In genomic region chr11:51638497-51638896, GRCm38 (mm10) we compare ENCODE assay signal across 10 mouse cellular contexts. TPM values are rescaled to one million over a fixed set of nuclear protein-coding genes. Genes with fewer than 3 reads are reported as not detected.
DNase-seq lines count a peak whose midpoint lies in the region; ATAC-seq and TF ChIP-seq lines count a peak whose summit lies in the region.
"Had no signal": no experiment of that assay in that cellular context is flagged by ENCODE, and none has a peak within 500 bp of the region (broad histone marks: within the 10 kb centered on the region; RNA-seq: fewer than 3 reads in every experiment).

No protein-coding gene starts in this region.

- no peak for TF ChIP-seq CTCF in gastrocnemius, adult 2 months (IDR thresholded peaks at IDR 0.05)
- TF ChIP-seq CTCF in lung, embryonic 14.5 days (IDR thresholded peaks at IDR 0.05; ENCODE audit: low read depth) = no peak

- H3K4me3 ChIP-seq in gastrocnemius, adult 2 months = peak overlapping the region; percentile 44
- no peak overlapping the region for H3K4me3 ChIP-seq in lung, embryonic 14.5 days (ENCODE audit: low read depth, low read length)
- H3K4me3 ChIP-seq in embryonic facial prominence, embryonic 12.5 days = no peak overlapping the region
- H3K4me3 ChIP-seq in liver, embryonic 16.5 days (ENCODE audit: low read depth, low read length) = no peak overlapping the region

- no peaks in the 10 kb centered on the region for H3K9me3 ChIP-seq in lung, embryonic 14.5 days (ENCODE audit: low read depth, low read length)
- no peaks in the 10 kb centered on the region for H3K9me3 ChIP-seq in embryonic facial prominence, embryonic 12.5 days
- no peaks in the 10 kb centered on the region for H3K9me3 ChIP-seq in liver, embryonic 16.5 days (replicated peaks; ENCODE audit: control insufficient read depth, low read length)

- intact Hi-C loops in gastrocnemius, adult 2 months (cut with DNase I) = loop anchor here (5.0 kb wide), 1 partner anchor 44 kb away; no protein-coding TSS in a partner anchor

- H3K4me2 ChIP-seq in lung, embryonic 14.5 days = no peak overlapping the region
- H3K4me2 ChIP-seq in embryonic facial prominence, embryonic 12.5 days (replicated peaks) = peak overlapping the region; percentile 45; the same call in 1 of the 2 replicates
- peak overlapping the region; percentile 47 for H3K4me2 ChIP-seq in liver, embryonic 16.5 days (ENCODE audit: low read depth, low read length)

- H3K4me1 ChIP-seq in lung, embryonic 14.5 days (ENCODE audit: insufficient read depth) = no peaks in the 10 kb centered on the region
- H3K4me1 ChIP-seq in embryonic facial prominence, embryonic 12.5 days = peaks cover 19% of the 10 kb centered on the region
- H3K4me1 ChIP-seq in liver, embryonic 16.5 days (ENCODE audit: control insufficient read depth, low read depth, low read length) = peaks cover 25% of the 10 kb centered on the region

- no peak for ATAC-seq in lung, embryonic 14.5 days (ENCODE audit: insufficient read depth)
- no peak for ATAC-seq in embryonic facial prominence, embryonic 12.5 days (ENCODE audit: insufficient number of reproducible peaks, insufficient read depth, low FRiP score, low TSS enrichment)
- ATAC-seq in liver, embryonic 16.5 days (ENCODE audit: low read depth) = no peak
- ATAC-seq: activated CD4-positive, CD25-positive, alpha-beta regulatory T cell, adult 4 months; forebrain, postnatal 0 days had no signal

- peak overlapping the region; percentile 74 for H3K27ac ChIP-seq in gastrocnemius, adult 2 months
- H3K27ac ChIP-seq in lung, embryonic 14.5 days (ENCODE audit: low read depth) = peak overlapping the region; percentile 13; the same call in 1 of the 2 replicates
- 0 out of 2 replicates have a peak overlapping the region, but pooled peaks have one; percentile 61 for H3K27ac ChIP-seq in embryonic facial prominence, embryonic 12.5 days
- peak overlapping the region; percentile 16; the same call in 1 of the 2 replicates for H3K27ac ChIP-seq in liver, embryonic 16.5 days (ENCODE audit: low read length)

- H3K9ac ChIP-seq in lung, embryonic 14.5 days = no peak overlapping the region
- H3K9ac ChIP-seq in embryonic facial prominence, embryonic 12.5 days = no peak overlapping the region
- H3K9ac ChIP-seq in liver, embryonic 16.5 days (ENCODE audit: low read depth, low read length) = no peak overlapping the region
- H3K9ac ChIP-seq: forebrain, postnatal 0 days had no signal

- H3K36me3 ChIP-seq in lung, embryonic 14.5 days (ENCODE audit: insufficient read depth) = peaks cover 11% of the 10 kb centered on the region; the same call in 1 of the 2 replicates
- peaks cover 11% of the 10 kb centered on the region; the same call in 1 of the 2 replicates for H3K36me3 ChIP-seq in embryonic facial prominence, embryonic 12.5 days
- H3K36me3 ChIP-seq in liver, embryonic 16.5 days (ENCODE audit: control insufficient read depth, insufficient read depth) = no peaks in the 10 kb centered on the region

- DNase-seq in gastrocnemius, adult 2 months = no peak
- DNase-seq in gastrocnemius, postnatal 4 days (ENCODE audit: low spot score in 2 of 2) = no peak
- DNase-seq in lung, embryonic 14.5 days = no peak
- DNase-seq in lung, postnatal 25 days (ENCODE audit: low spot score) = no peak
- DNase-seq in frontal cortex, postnatal 10 days (ENCODE audit: low spot score in 2 of 2) = no peak
- DNase-seq in cerebellum, postnatal 10 days = no peak
- DNase-seq: forebrain, postnatal 0 days had no signal

- H3K27me3 ChIP-seq in lung, embryonic 14.5 days (ENCODE audit: insufficient read depth, low read length) = no peaks in the 10 kb centered on the region
- no peaks in the 10 kb centered on the region for H3K27me3 ChIP-seq in embryonic facial prominence, embryonic 12.5 days
- H3K27me3 ChIP-seq in liver, embryonic 16.5 days (ENCODE audit: control insufficient read depth, insufficient read depth, low read depth, low read length) = no peaks in the 10 kb centered on the region

- 69% methylated on average over 5 of the region's 5 CpGs for WGBS in lung, embryonic 14.5 days
- WGBS in embryonic facial prominence, embryonic 12.5 days = 56% methylated on average over 5 of the region's 5 CpGs
- 47% methylated on average over 5 of the region's 5 CpGs for WGBS in liver, embryonic 16.5 days (ENCODE audit: insufficient replicate concordance)

RNA-seq across cellular contexts. Expression of gene Rmnd5b, which starts 2.8 kb away (rescaled TPM):
- total RNA-seq in gastrocnemius, adult 2 months (2021) = 10 to 100 TPM; 11.4 to 11.6 TPM
- 10 to 100 TPM; 20.9 to 23.0 TPM for total RNA-seq in gastrocnemius, postnatal 4 days (2021)
- polyA plus RNA-seq in lung, embryonic 14.5 days (2014; fragmentation: Nextera tagmentation; extraction: Ambion mirVana) = 39.4 and 43.6 TPM in 2 replicates
- 43.7 and 47.6 TPM in 2 replicates for polyA plus RNA-seq in embryonic facial prominence, embryonic 12.5 days (2016; fragmentation: Nextera tagmentation; extraction: Ambion mirVana)
- polyA plus RNA-seq in liver, embryonic 16.5 days (2015; fragmentation: Nextera tagmentation; extraction: Ambion mirVana) = 16.6 and 17.7 TPM in 2 replicates

RNA-seq across cellular contexts. Expression of gene N4bp3, which starts 12.1 kb away (rescaled TPM):
- 1 to 10 TPM; 2.7 to 4.2 TPM for total RNA-seq in gastrocnemius, adult 2 months (2021)
- total RNA-seq in gastrocnemius, postnatal 4 days (2021) = 10 to 100 TPM; 20.9 to 22.7 TPM
- 35.5 and 39.2 TPM in 2 replicates for polyA plus RNA-seq in lung, embryonic 14.5 days (2014; fragmentation: Nextera tagmentation; extraction: Ambion mirVana)
- 23.6 and 24.7 TPM in 2 replicates for polyA plus RNA-seq in embryonic facial prominence, embryonic 12.5 days (2016; fragmentation: Nextera tagmentation; extraction: Ambion mirVana)
- polyA plus RNA-seq in liver, embryonic 16.5 days (2015; fragmentation: Nextera tagmentation; extraction: Ambion mirVana) = 2.8 and 3.9 TPM in 2 replicates

RNA-seq across cellular contexts. Expression of gene D930048N14Rik, which starts 12.3 kb away (rescaled TPM):
- total RNA-seq in gastrocnemius, adult 2 months (2021) = under 1 TPM; 0.20 to 0.31 TPM
- 1 to 10 TPM; 1.1 to 1.6 TPM for total RNA-seq in gastrocnemius, postnatal 4 days (2021)
- polyA plus RNA-seq in lung, embryonic 14.5 days (2014; fragmentation: Nextera tagmentation; extraction: Ambion mirVana) = 3.4 TPM in 2 replicates
- polyA plus RNA-seq in embryonic facial prominence, embryonic 12.5 days (2016; fragmentation: Nextera tagmentation; extraction: Ambion mirVana) = 2.3 and 2.5 TPM in 2 replicates
- polyA plus RNA-seq in liver, embryonic 16.5 days (2015; fragmentation: Nextera tagmentation; extraction: Ambion mirVana) = 0.44 and 0.46 TPM in 2 replicates

RNA-seq across cellular contexts. Expression of gene Nhp2, which starts 19.0 kb away (rescaled TPM):
- 10 to 100 TPM; 24.9 to 25.7 TPM for total RNA-seq in gastrocnemius, adult 2 months (2021)
- 10 to 100 TPM; 35.4 to 37.3 TPM for total RNA-seq in gastrocnemius, postnatal 4 days (2021)
- polyA plus RNA-seq in lung, embryonic 14.5 days (2014; fragmentation: Nextera tagmentation; extraction: Ambion mirVana) = 178 and 187 TPM in 2 replicates
- polyA plus RNA-seq in embryonic facial prominence, embryonic 12.5 days (2016; fragmentation: Nextera tagmentation; extraction: Ambion mirVana) = 134 and 141 TPM in 2 replicates
- 69.5 and 79.3 TPM in 2 replicates for polyA plus RNA-seq in liver, embryonic 16.5 days (2015; fragmentation: Nextera tagmentation; extraction: Ambion mirVana)

RNA-seq across cellular contexts. Expression of gene Hnrnpab, which starts 31.9 kb away (rescaled TPM):
- total RNA-seq in gastrocnemius, adult 2 months (2021) = 100 to 1,000 TPM in 1 of 2 experiments, 10 to 100 TPM in 1; 95.0 to 112 TPM
- total RNA-seq in gastrocnemius, postnatal 4 days (2021) = 100 to 1,000 TPM; 218 to 241 TPM
- polyA plus RNA-seq in lung, embryonic 14.5 days (2014; fragmentation: Nextera tagmentation; extraction: Ambion mirVana) = 676 and 703 TPM in 2 replicates
- polyA plus RNA-seq in embryonic facial prominence, embryonic 12.5 days (2016; fragmentation: Nextera tagmentation; extraction: Ambion mirVana) = 714 and 750 TPM in 2 replicates
- polyA plus RNA-seq in liver, embryonic 16.5 days (2015; fragmentation: Nextera tagmentation; extraction: Ambion mirVana) = 130 and 132 TPM in 2 replicates

Comparison
In these comparisons a context has a peak if more than half of its experiments do, and no peak if none do; other contexts are left out.
1. H3K27ac ChIP-seq: peak in every context shown above with its lines; median percentile 74 in gastrocnemius, adult 2 months; 61 in embryonic facial prominence, embryonic 12.5 days; 16 in liver, embryonic 16.5 days; 13 in lung, embryonic 14.5 days.